Mouse (Mus musculus): Measurements from ENCODE around the gene Lman2. TPM values are rescaled to one million over a fixed set of nuclear protein-coding genes. Genes with fewer than 3 reads are reported as not detected.
A peak's percentile ranks its signal among the peaks of the same experiment; 100 is the strongest.

Gene Lman2
- total RNA-seq, 2 experiments from 2014 or later = 36.7 to 42.3 TPM

- DNase-seq = peak; percentile 76
- Histone ChIP-seq H3K4me3 (peak overlapping the region; percentile 82), H3K27ac (peak overlapping the region; percentile 94)
- intact Hi-C loops (cut with DNase I) = no loop called here
- TF ChIP-seq CTCF (IDR thresholded peaks at IDR 0.05) = no peak
Observed at GRCm38 (mm10) chr13:55361974-55362452, 570 bp downstream of the Lman2 start.

GRCm38 (mm10) chr13:55361145-55361544, 1.4 kb downstream of the Lman2 start:
- no peak for TF ChIP-seq CTCF (IDR thresholded peaks at IDR 0.05)
- no peak for DNase-seq
- Histone ChIP-seq H3K4me3 (peak overlapping the region; percentile 82), H3K27ac (peak overlapping the region; percentile 94; the same call in 1 of the 2 replicates)
- intact Hi-C loops (cut with DNase I) = no loop called here

DNA sequence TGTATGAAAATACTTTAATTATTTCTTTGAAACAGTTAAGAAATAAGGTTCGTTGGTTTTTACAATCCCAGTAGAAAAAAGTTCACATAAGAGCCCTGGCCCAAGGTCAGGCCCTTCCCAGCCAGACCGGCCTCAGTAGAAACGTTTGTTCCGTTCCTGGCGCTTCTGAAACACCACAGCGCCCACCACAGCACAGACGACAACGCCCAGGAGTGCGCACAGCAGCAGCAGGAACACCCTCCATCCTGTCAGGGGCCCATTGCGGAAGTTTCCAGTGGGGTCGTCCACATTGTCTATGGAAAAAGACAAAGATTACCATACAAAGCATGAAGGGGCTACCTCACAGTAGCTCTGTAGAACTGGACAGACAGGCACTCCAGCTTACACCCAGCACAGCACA, 15.8 kb downstream of the Lman2 start:
- intact Hi-C loops (cut with DNase I) = no loop called here
- Histone ChIP-seq H3K4me3 (no peak overlapping the region), H3K27ac (no peak overlapping the region)
- no peak for TF ChIP-seq CTCF (IDR thresholded peaks at IDR 0.05)
- no peak for DNase-seq

GRCm38 (mm10) chr13:55344286-55344685, 18.3 kb downstream of the Lman2 start:
- no peak overlapping the region for H3K4me3 ChIP-seq
- no peak overlapping the region for H3K27ac ChIP-seq
- intact Hi-C loops (cut with DNase I) = no loop called here
- DNase-seq = no peak
- TF ChIP-seq CTCF (IDR thresholded peaks at IDR 0.05) = no peak

DNA sequence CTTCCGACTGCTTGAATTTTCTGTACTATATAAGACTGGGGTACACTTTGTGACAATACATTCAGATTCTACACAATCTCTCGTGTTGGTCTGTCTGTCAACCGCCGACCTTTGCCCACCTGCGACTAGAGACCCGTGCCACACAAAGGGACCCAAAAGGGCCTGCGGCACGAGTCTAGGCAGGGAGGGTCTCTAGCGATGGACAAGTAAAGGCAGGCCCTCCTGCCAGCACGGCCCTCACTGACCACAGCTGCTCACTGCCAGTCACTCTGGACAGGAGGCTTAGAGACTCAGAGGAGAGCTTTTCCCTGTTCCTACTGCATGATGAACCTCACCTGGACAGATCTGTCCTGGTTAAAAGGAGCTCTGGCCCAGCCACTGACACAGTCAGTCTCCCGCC, 20.1 kb downstream of the Lman2 start:
- intact Hi-C loops (cut with DNase I) = no loop called here
- H3K4me3 ChIP-seq = no peak overlapping the region
- no peak for TF ChIP-seq CTCF (IDR thresholded peaks at IDR 0.05)
- H3K27ac ChIP-seq = no peak overlapping the region
- no peak for DNase-seq

DNA sequence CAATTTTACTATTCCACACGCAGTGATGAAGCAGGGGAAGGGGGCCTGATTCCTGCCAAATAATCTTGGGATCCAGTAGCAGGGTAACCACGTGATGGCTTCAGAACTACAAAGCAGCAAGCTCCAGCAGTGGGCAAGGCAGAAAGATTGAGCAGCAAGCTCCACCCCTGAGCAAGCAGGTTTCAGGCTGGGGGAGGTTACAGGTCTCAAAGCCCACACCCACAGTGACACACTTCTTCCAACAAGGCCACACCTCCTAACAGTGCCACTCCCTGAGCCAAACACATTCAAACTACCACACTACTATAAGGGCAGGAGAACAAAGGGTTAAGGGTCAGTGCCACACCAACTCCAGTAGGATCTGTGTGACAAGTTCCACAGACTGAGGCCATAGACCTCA, 23.3 kb downstream of the Lman2 start:
- Histone ChIP-seq H3K4me3 (no peak overlapping the region), H3K27ac (no peak overlapping the region)
- TF ChIP-seq CTCF (IDR thresholded peaks at IDR 0.05) = no peak
- intact Hi-C loops (cut with DNase I) = no loop called here
- DNase-seq = no peak

GRCm38 (mm10) chr13:55338131-55339054, 24.2 kb downstream of the Lman2 start:
- H3K27ac ChIP-seq = no peak overlapping the region
- no peak overlapping the region for H3K4me3 ChIP-seq
- intact Hi-C loops (cut with DNase I) = no loop called here
- no peak for DNase-seq
- TF ChIP-seq CTCF (IDR thresholded peaks at IDR 0.05) = no peak

DNA sequence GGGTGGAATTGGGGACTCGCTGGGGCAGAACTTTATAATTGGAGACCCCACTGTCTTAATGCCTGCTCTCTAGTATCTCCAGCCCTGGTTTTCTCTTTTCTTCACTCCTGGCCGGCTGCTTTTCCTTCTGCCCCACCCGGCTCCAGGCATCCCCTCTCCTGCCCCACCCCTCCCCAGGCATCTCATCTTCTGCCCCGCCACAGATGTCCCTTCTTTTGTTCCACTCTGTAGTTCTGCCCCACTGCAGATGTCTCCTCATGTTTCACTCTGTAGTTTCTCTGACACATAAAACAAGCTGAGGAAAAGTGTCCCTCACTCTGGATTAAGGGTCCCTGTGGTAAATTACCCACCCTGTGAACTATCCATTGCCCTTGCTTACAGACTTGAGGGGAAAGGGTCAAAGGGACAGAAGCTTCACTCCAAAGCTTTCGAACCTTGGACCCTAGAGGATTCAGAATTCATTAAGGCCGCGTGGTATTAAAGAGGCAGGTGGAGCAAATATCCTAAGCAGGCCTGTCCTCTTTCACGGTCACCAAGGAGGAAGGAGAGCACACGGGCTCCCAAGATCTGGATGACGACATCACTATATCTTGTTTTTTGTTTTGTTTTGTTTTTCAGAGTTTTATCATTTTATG, 25.1 kb downstream of the Lman2 start:
- no peak for DNase-seq
- intact Hi-C loops (cut with DNase I) = no loop called here
- H3K27ac ChIP-seq = no peak overlapping the region
- no peak for TF ChIP-seq CTCF (IDR thresholded peaks at IDR 0.05)
- H3K4me3 ChIP-seq = no peak overlapping the region

- DNase-seq = no peak
- no peak for TF ChIP-seq CTCF (IDR thresholded peaks at IDR 0.05)
- Histone ChIP-seq H3K4me3 (no peak overlapping the region), H3K27ac (no peak overlapping the region)
- intact Hi-C loops (cut with DNase I) = no loop called here
Observed at GRCm38 (mm10) chr13:55335701-55336100, 26.9 kb downstream of the Lman2 start.

- no peak overlapping the region for H3K27ac ChIP-seq
- DNase-seq = no peak
- no peak for TF ChIP-seq CTCF (IDR thresholded peaks at IDR 0.05)
- no peak overlapping the region for H3K4me3 ChIP-seq
- intact Hi-C loops (cut with DNase I) = no loop called here
Observed at GRCm38 (mm10) chr13:55332331-55332730, 30.3 kb downstream of the Lman2 start.

DNA sequence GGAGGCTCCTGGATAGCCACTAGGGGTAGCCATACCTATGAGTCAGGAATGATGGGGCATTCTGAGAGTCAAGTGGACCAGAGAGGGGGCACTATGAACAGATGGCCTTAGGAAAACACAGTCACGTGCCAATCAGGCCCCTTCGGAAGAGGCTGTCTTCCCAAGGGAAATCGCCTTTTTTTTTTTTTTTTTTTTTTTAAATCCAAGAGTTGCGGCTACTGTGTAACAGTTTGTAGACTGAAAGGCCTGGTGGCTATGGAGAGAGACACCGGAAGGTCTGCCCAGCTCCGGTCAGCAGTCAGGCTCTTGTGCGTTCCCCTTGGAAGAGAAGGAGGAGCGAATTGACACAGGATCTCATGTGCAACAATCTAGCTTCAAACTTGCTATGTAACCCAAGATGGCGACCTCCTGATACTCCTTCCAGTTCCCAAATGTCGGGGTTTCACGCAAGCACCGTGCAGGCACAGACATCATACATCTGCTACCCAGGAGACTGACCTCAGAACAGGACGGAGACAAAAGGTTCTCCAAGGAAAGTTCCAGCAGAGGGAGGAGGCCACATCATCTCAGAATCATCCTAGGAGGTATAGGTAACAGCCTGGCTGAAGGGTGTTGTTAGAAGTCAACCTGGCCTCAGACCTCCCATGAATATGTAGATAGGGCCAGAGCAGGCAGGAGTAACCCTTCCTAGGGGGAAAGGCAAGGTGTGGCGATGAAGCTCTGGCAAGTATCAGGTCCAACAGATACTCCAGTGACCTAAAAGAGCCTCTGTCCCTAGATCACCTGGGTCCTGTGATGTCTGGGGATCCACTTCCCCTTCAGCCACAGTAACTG, 31.8 kb downstream of the Lman2 start:
- no peak overlapping the region for H3K27ac ChIP-seq
- TF ChIP-seq CTCF (IDR thresholded peaks at IDR 0.05) = peak; percentile 20

DNA sequence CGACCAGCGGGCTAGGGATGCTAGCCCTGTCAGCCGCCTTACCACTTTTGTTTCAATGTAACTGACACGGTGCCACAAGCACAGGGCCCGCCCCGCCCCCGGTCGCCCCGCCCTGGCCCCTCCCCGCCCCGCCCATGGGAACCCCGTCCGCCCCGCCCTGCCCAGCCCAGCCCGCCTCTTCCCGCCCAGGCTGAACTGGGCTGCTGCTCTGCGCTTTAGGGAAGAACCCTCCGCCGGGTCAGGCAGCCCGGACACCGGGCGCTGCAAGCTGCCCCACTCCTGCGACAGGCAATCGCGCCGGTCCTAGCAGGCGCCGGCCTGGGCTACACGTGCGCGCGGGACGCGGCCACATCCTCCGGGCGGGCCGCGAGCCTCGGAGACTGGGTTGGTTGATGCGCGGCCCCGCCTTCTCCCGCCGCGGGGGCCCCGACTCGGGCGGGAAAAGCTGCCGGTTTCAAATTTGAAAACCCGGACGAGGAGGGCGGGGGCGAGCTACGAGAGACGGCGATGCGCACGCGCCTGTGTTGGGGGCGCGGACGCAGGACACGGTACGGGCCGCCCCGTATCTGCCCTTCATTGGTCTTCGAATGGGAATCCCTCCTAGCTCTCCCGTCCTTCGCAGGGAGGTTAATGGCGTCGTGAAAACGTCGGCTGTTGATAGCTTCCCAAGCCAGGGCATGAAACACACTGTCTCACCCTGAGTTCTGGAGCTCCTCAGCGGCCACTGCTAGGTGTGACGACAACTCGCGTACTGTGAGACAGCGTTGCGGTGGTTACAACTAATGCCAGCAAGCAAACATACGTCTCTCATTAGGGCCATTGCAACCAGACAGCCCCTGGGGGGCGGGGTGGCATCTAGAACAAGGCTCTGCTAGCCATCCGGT, 32.7 kb downstream of the Lman2 start, which contains the start of gene Mxd3:
Gene Mxd3, minus strand, starts transcription at position 141 of the 884 bp plus-strand sequence.
- Histone ChIP-seq H3K27ac (no peak within 1 kb of the TSS), H3K4me3 (peak within 1 kb of the TSS; percentile 87)
- TF ChIP-seq CTCF (IDR thresholded peaks at IDR 0.05) = no peak
- peak; percentile 88 for DNase-seq
- intact Hi-C loops (cut with DNase I) = no loop called here

More for the DNA sequence above, 31.8 kb downstream of the Lman2 start:
- DNase-seq = no peak
- H3K4me3 ChIP-seq = peak overlapping the region; percentile 87
- intact Hi-C loops (cut with DNase I) = no loop called here
